Mouse (Mus musculus): ENCODE data around the gene Gm498. TPM values are rescaled to one million over a fixed set of nuclear protein-coding genes. Genes with fewer than 3 reads are reported as not detected.

The Gm498 gene
- total and polyA plus RNA-seq, 2 experiments from 2014 or later, result not detected

GRCm38 (mm10) chr7:143837705-143838358 is 28.8 kb upstream of the Gm498 start:
- 92% methylated on average over 3 of the region's 3 CpGs for WGBS
- H3K9ac ChIP-seq, result no peak overlapping the region
- no peak overlapping the region for H3K27ac ChIP-seq (ENCODE audit: low read depth, low read length)
- no peak for ATAC-seq
- peaks cover 54% of the 10 kb centered on the region for H3K36me3 ChIP-seq (ENCODE audit: insufficient read depth)
- TF ChIP-seq CTCF (IDR thresholded peaks at IDR 0.05; ENCODE audit: low read depth), result no peak
- no peak overlapping the region for H3K4me3 ChIP-seq (ENCODE audit: low read depth, low read length)
- H3K27me3 ChIP-seq (ENCODE audit: insufficient read depth, low read length), result no peaks in the 10 kb centered on the region
- H3K4me1 ChIP-seq (ENCODE audit: insufficient read depth), result peaks cover 14% of the 10 kb centered on the region
- no peak for DNase-seq
- H3K9me3 ChIP-seq (ENCODE audit: low read length), result no peaks in the 10 kb centered on the region
- no peak overlapping the region for H3K4me2 ChIP-seq (ENCODE audit: low read depth)

GRCm38 (mm10) chr7:143840121-143840520 is 26.5 kb upstream of the Gm498 start:
- Histone ChIP-seq H3K4me3 (ENCODE audit: low read depth, low read length) (no peak overlapping the region), H3K9me3 (ENCODE audit: low read length) (no peaks in the 10 kb centered on the region), H3K27ac (ENCODE audit: low read depth, low read length) (no peak overlapping the region), H3K9ac (no peak overlapping the region), H3K36me3 (ENCODE audit: insufficient read depth) (peaks cover 77% of the 10 kb centered on the region), H3K4me2 (ENCODE audit: low read depth) (no peak overlapping the region), H3K27me3 (ENCODE audit: insufficient read depth, low read length) (no peaks in the 10 kb centered on the region), H3K4me1 (ENCODE audit: insufficient read depth) (0 out of 2 replicates have a peak, but pooled peaks cover under 1% of the 10 kb centered on the region)
- TF ChIP-seq CTCF (IDR thresholded peaks at IDR 0.05; ENCODE audit: low read depth), result no peak
- 93% methylated on average over 5 of the region's 5 CpGs for WGBS
- ATAC-seq, result no peak
- no peak for DNase-seq

DNA sequence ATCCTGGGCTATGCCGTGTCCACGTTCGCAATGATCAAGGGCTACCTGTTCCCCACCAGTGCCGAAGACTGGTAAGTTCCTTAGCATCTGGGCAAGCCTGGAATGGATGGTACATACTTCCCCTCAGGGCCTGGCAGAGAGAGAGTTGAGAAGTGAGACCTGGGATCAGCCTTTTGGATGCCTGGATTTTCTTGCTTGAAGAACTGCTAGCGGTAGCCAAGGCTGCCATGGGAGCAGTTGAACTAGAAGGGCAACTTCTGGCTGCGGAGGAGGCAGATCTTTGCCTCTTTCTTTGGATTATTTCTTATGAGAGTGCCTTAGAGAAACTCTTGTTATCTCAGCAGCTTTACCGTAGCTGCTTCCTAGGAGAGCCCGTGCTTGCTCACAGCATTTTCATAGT is 25.3 kb upstream of the Gm498 start:
- Histone ChIP-seq H3K27me3 (ENCODE audit: insufficient read depth, low read length) (no peaks in the 10 kb centered on the region), H3K27ac (ENCODE audit: low read depth, low read length) (no peak overlapping the region), H3K36me3 (ENCODE audit: insufficient read depth) (peaks cover 88% of the 10 kb centered on the region), H3K4me1 (ENCODE audit: insufficient read depth) (no peaks in the 10 kb centered on the region), H3K4me2 (ENCODE audit: low read depth) (no peak overlapping the region), H3K9ac (no peak overlapping the region), H3K9me3 (ENCODE audit: low read length) (no peaks in the 10 kb centered on the region), H3K4me3 (ENCODE audit: low read depth, low read length) (no peak overlapping the region)
- no peak for DNase-seq
- TF ChIP-seq CTCF (IDR thresholded peaks at IDR 0.05; ENCODE audit: low read depth), result no peak
- ATAC-seq, result no peak
- WGBS, result 97% methylated on average over 8 of the region's 8 CpGs

GRCm38 (mm10) chr7:143848127-143848767 is 18.4 kb upstream of the Gm498 start:
- Histone ChIP-seq H3K27me3 (ENCODE audit: insufficient read depth, low read length) (no peaks in the 10 kb centered on the region), H3K4me2 (ENCODE audit: low read depth) (no peak overlapping the region), H3K4me1 (ENCODE audit: insufficient read depth) (no peaks in the 10 kb centered on the region), H3K9me3 (ENCODE audit: low read length) (no peaks in the 10 kb centered on the region), H3K9ac (no peak overlapping the region), H3K27ac (ENCODE audit: low read depth, low read length) (no peak overlapping the region), H3K36me3 (ENCODE audit: insufficient read depth) (peaks cover 57% of the 10 kb centered on the region), H3K4me3 (ENCODE audit: low read depth, low read length) (no peak overlapping the region)
- no peak for TF ChIP-seq CTCF (IDR thresholded peaks at IDR 0.05; ENCODE audit: low read depth)
- WGBS, result 90% methylated on average over 5 of the region's 5 CpGs
- DNase-seq (no peak), ATAC-seq (no peak)

- no peak for TF ChIP-seq CTCF (IDR thresholded peaks at IDR 0.05; ENCODE audit: low read depth)
- no peak for ATAC-seq
- no peaks in the 10 kb centered on the region for H3K27me3 ChIP-seq (ENCODE audit: insufficient read depth, low read length)
- peaks cover 51% of the 10 kb centered on the region for H3K36me3 ChIP-seq (ENCODE audit: insufficient read depth)
- H3K9me3 ChIP-seq (ENCODE audit: low read length), result no peaks in the 10 kb centered on the region
- H3K4me2 ChIP-seq (ENCODE audit: low read depth), result no peak overlapping the region
- no peaks in the 10 kb centered on the region for H3K4me1 ChIP-seq (ENCODE audit: insufficient read depth)
- H3K9ac ChIP-seq, result no peak overlapping the region
- no peak overlapping the region for H3K27ac ChIP-seq (ENCODE audit: low read depth, low read length)
- H3K4me3 ChIP-seq (ENCODE audit: low read depth, low read length), result no peak overlapping the region
- DNase-seq, result no peak
- WGBS, result 93% methylated on average over 6 of the region's 8 CpGs
Measured at GRCm38 (mm10) chr7:143848768-143849482, 17.7 kb upstream of the Gm498 start.

- DNase-seq (no peak), ATAC-seq (no peak)
- Histone ChIP-seq H3K4me2 (ENCODE audit: low read depth) (no peak overlapping the region), H3K27ac (ENCODE audit: low read depth, low read length) (no peak overlapping the region), H3K9me3 (ENCODE audit: low read length) (0 out of 2 replicates have a peak, but pooled peaks cover 6% of the 10 kb centered on the region), H3K4me1 (ENCODE audit: insufficient read depth) (no peaks in the 10 kb centered on the region), H3K9ac (no peak overlapping the region), H3K4me3 (ENCODE audit: low read depth, low read length) (no peak overlapping the region), H3K36me3 (ENCODE audit: insufficient read depth) (no peaks in the 10 kb centered on the region), H3K27me3 (ENCODE audit: insufficient read depth, low read length) (no peaks in the 10 kb centered on the region)
- no peak for TF ChIP-seq CTCF (IDR thresholded peaks at IDR 0.05; ENCODE audit: low read depth)
- WGBS, result 93% methylated on average over 4 of the region's 4 CpGs
Measured at GRCm38 (mm10) chr7:143868874-143869273, 2.2 kb downstream of the Gm498 start.

- no peak overlapping the region for H3K4me3 ChIP-seq (ENCODE audit: low read depth, low read length)
- H3K27ac ChIP-seq (ENCODE audit: low read depth, low read length), result no peak overlapping the region
- H3K9ac ChIP-seq, result no peak overlapping the region
- H3K4me1 ChIP-seq (ENCODE audit: insufficient read depth), result no peaks in the 10 kb centered on the region
- DNase-seq (no peak), ATAC-seq (no peak)
- no peak overlapping the region for H3K4me2 ChIP-seq (ENCODE audit: low read depth)
- no peaks in the 10 kb centered on the region for H3K36me3 ChIP-seq (ENCODE audit: insufficient read depth)
- WGBS, result 77% methylated on average over 6 of the region's 6 CpGs
- no peak for TF ChIP-seq CTCF (IDR thresholded peaks at IDR 0.05; ENCODE audit: low read depth)
- no peaks in the 10 kb centered on the region for H3K9me3 ChIP-seq (ENCODE audit: low read length)
- H3K27me3 ChIP-seq (ENCODE audit: insufficient read depth, low read length), result no peaks in the 10 kb centered on the region
Measured at GRCm38 (mm10) chr7:143883717-143884116, 17.1 kb downstream of the Gm498 start.

Data from forebrain, postnatal 0 days (tissue).